Mouse (Mus musculus): Measurements from ENCODE around the gene Thada. TPM values are rescaled to one million over a fixed set of nuclear protein-coding genes. Genes with fewer than 3 reads are reported as not detected.

Thada gene
- polyA plus RNA-seq, 2 experiments = 2.0 to 2.5 TPM

- peaks cover 31 to 34% of the 10 kb centered on the region in 2 experiments for H3K4me1 ChIP-seq (replicated peaks; ENCODE audit: control insufficient read depth in 2 of 2, insufficient read depth in 2 of 2, low read length in 1 of 2)
- peak overlapping the region; percentile 43; the same call in 1 of the 2 replicates for H3K27ac ChIP-seq
These were observed 286.7 kb downstream of the Thada start for GRCm38 (mm10) chr17:84179026-84179972.

GRCm38 (mm10) chr17:84177481-84177880, 288.5 kb downstream of the Thada start:
- Histone ChIP-seq H3K4me2 (ENCODE audit: low read depth) (no peak overlapping the region), H3K27me3 (ENCODE audit: control insufficient read depth, insufficient read depth, low read length) (no peaks in the 10 kb centered on the region), H3K9me3 (ENCODE audit: control insufficient read depth, low read length) (no peaks in the 10 kb centered on the region; the same call in 1 of the 2 replicates), H3K27ac (no peak overlapping the region), H3K4me3 (ENCODE audit: insufficient read depth in 1 of 2, low read depth in 2 of 2, low read length in 2 of 2) (no peak overlapping the region), H3K4me1 (replicated peaks; ENCODE audit: control insufficient read depth in 2 of 2, insufficient read depth in 2 of 2, low read length in 1 of 2) (peaks cover 23 to 25% of the 10 kb centered on the region in 2 experiments), H3K9ac (replicated peaks) (no peak overlapping the region), H3K36me3 (replicated peaks; ENCODE audit: control insufficient read depth, insufficient read depth, low read depth) (no peaks in the 10 kb centered on the region)
- TF ChIP-seq EP300 (IDR thresholded peaks at IDR 0.05; ENCODE audit: low read depth) (no peak), CTCF (IDR thresholded peaks at IDR 0.05; ENCODE audit: low read depth) (no peak)
- no peak for ATAC-seq (ENCODE audit: insufficient read depth)
- WGBS (ENCODE audit: insufficient replicate concordance) = 27% methylated on average over 8 of the region's 8 CpGs
- no peak for DNase-seq (ENCODE audit: low read depth in 3 of 3, low spot score in 3 of 3)

More at GRCm38 (mm10) chr17:84179026-84179972, 286.7 kb downstream of the Thada start:
- H3K4me3 ChIP-seq (ENCODE audit: insufficient read depth in 1 of 2, low read depth in 2 of 2, low read length in 2 of 2) = no peak overlapping the region
- no peak overlapping the region for H3K4me2 ChIP-seq (ENCODE audit: low read depth)
- no peak for ATAC-seq (ENCODE audit: insufficient read depth)
- no peaks in the 10 kb centered on the region for H3K27me3 ChIP-seq (ENCODE audit: control insufficient read depth, insufficient read depth, low read length)
- no peak for DNase-seq (ENCODE audit: low read depth in 3 of 3, low spot score in 3 of 3)
- no peaks in the 10 kb centered on the region; the same call in 1 of the 2 replicates for H3K9me3 ChIP-seq (ENCODE audit: control insufficient read depth, low read length)
- 70% methylated on average over 17 of the region's 17 CpGs for WGBS (ENCODE audit: insufficient replicate concordance)
- H3K9ac ChIP-seq (replicated peaks) = no peak overlapping the region
- TF ChIP-seq EP300 (IDR thresholded peaks at IDR 0.05; ENCODE audit: low read depth) (no peak), CTCF (IDR thresholded peaks at IDR 0.05; ENCODE audit: low read depth) (no peak)
- no peaks in the 10 kb centered on the region for H3K36me3 ChIP-seq (replicated peaks; ENCODE audit: control insufficient read depth, insufficient read depth, low read depth)

- Histone ChIP-seq H3K4me3 (ENCODE audit: insufficient read depth in 1 of 2, low read depth in 2 of 2, low read length in 2 of 2) (no peak overlapping the region), H3K4me2 (ENCODE audit: low read depth) (no peak overlapping the region), H3K36me3 (replicated peaks; ENCODE audit: control insufficient read depth, insufficient read depth, low read depth) (no peaks in the 10 kb centered on the region), H3K9ac (replicated peaks) (no peak overlapping the region), H3K27me3 (ENCODE audit: control insufficient read depth, insufficient read depth, low read length) (no peaks in the 10 kb centered on the region), H3K9me3 (ENCODE audit: control insufficient read depth, low read length) (no peaks in the 10 kb centered on the region; the same call in 1 of the 2 replicates), H3K4me1 (replicated peaks; ENCODE audit: control insufficient read depth in 2 of 2, insufficient read depth in 2 of 2, low read length in 1 of 2) (peaks cover 13 to 15% of the 10 kb centered on the region in 2 experiments), H3K27ac (no peak overlapping the region)
- TF ChIP-seq EP300 (IDR thresholded peaks at IDR 0.05; ENCODE audit: low read depth) (no peak), CTCF (IDR thresholded peaks at IDR 0.05; ENCODE audit: low read depth) (no peak)
- DNase-seq (ENCODE audit: low read depth in 3 of 3, low spot score in 3 of 3) (no peak), ATAC-seq (ENCODE audit: insufficient read depth) (no peak)
- 69% methylated on average over 7 of the region's 7 CpGs for WGBS (ENCODE audit: insufficient replicate concordance)
These were observed 289.6 kb downstream of the Thada start for GRCm38 (mm10) chr17:84176446-84176845.

DNA sequence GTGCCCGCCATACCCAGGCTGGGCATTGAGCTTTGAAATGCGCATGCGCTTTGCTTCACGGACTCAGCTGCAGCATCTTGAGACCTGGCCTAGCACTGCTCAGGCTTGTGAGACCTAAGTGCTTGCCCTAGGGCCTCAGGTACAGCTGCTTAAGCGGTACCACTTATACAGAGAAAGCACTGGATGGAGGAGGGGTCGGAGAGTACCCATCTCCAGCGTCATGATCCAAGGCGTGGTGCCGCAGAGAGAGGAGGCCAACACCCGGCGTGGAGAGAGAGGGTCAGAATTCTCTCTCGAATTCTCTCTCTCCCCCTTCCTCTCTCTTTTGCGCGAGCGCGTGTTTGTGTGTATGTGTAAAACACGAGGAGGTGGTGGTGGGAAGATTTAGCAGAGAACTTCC, 290.8 kb downstream of the Thada start:
- H3K4me2 ChIP-seq (ENCODE audit: low read depth) = no peak overlapping the region
- no peaks in the 10 kb centered on the region for H3K27me3 ChIP-seq (ENCODE audit: control insufficient read depth, insufficient read depth, low read length)
- no peak overlapping the region for H3K9ac ChIP-seq (replicated peaks)
- H3K9me3 ChIP-seq (ENCODE audit: control insufficient read depth, low read length) = no peaks in the 10 kb centered on the region; the same call in 1 of the 2 replicates
- DNase-seq (ENCODE audit: low read depth in 3 of 3, low spot score in 3 of 3) (no peak), ATAC-seq (ENCODE audit: insufficient read depth) (no peak)
- H3K4me1 ChIP-seq (replicated peaks; ENCODE audit: control insufficient read depth in 2 of 2, insufficient read depth in 2 of 2, low read length in 1 of 2) = peaks cover under 1 to 2% of the 10 kb centered on the region in 2 experiments; a peak in 2 of 4 replicates
- H3K27ac ChIP-seq = no peak overlapping the region
- H3K36me3 ChIP-seq (replicated peaks; ENCODE audit: control insufficient read depth, insufficient read depth, low read depth) = no peaks in the 10 kb centered on the region
- TF ChIP-seq CTCF (IDR thresholded peaks at IDR 0.05; ENCODE audit: low read depth) (no peak), EP300 (IDR thresholded peaks at IDR 0.05; ENCODE audit: low read depth) (no peak)
- 91% methylated on average over 17 of the region's 17 CpGs for WGBS (ENCODE audit: insufficient replicate concordance)
- no peak overlapping the region for H3K4me3 ChIP-seq (ENCODE audit: insufficient read depth in 1 of 2, low read depth in 2 of 2, low read length in 2 of 2)

DNA sequence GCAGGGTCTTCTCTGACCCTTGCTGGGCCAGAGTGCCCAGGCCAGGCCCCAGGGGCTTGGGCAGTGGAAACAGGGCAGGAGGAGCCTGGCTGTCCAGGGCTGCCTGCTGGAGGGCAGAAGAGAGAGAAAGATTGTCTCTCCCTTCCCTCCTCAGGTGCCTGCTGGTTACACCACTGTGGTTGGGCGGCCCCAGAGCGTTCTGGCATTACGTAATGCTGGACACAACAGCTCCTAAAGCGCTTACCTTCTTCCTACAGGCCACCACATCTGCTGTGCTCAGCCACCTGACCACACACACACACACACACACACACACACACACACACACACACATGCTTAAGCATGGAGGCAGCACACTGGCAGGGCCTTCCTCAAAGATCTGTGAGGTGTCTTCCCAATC, 298.6 kb downstream of the Thada start:
- no peak for TF ChIP-seq EP300 (IDR thresholded peaks at IDR 0.05; ENCODE audit: low read depth)
- TF ChIP-seq CTCF (IDR thresholded peaks at IDR 0.05; ENCODE audit: low read depth) = no peak
- Histone ChIP-seq H3K36me3 (replicated peaks; ENCODE audit: control insufficient read depth, insufficient read depth, low read depth) (no peaks in the 10 kb centered on the region), H3K27ac (no peak overlapping the region), H3K9ac (replicated peaks) (no peak overlapping the region), H3K9me3 (ENCODE audit: control insufficient read depth, low read length) (no peaks in the 10 kb centered on the region), H3K27me3 (ENCODE audit: control insufficient read depth, insufficient read depth, low read length) (no peaks in the 10 kb centered on the region), H3K4me2 (ENCODE audit: low read depth) (no peak overlapping the region), H3K4me3 (ENCODE audit: insufficient read depth in 1 of 2, low read depth in 2 of 2, low read length in 2 of 2) (no peak overlapping the region), H3K4me1 (replicated peaks; ENCODE audit: control insufficient read depth in 2 of 2, insufficient read depth in 2 of 2, low read length in 1 of 2) (no peaks in the 10 kb centered on the region; a peak in 1 of 4 replicates)
- WGBS (ENCODE audit: insufficient replicate concordance) = 56% methylated on average over 4 of the region's 4 CpGs
- DNase-seq (ENCODE audit: low read depth in 3 of 3, low spot score in 3 of 3) (no peak), ATAC-seq (ENCODE audit: insufficient read depth) (no peak)
